Mouse (Mus musculus): Measurements from ENCODE around the gene Dcbld2. TPM values are rescaled to one million over a fixed set of nuclear protein-coding genes. Genes with fewer than 3 reads are reported as not detected.

The Dcbld2 gene
- total and polyA plus RNA-seq, 2 experiments from 2014 or later = 3.0 to 24.7 TPM

DNA sequence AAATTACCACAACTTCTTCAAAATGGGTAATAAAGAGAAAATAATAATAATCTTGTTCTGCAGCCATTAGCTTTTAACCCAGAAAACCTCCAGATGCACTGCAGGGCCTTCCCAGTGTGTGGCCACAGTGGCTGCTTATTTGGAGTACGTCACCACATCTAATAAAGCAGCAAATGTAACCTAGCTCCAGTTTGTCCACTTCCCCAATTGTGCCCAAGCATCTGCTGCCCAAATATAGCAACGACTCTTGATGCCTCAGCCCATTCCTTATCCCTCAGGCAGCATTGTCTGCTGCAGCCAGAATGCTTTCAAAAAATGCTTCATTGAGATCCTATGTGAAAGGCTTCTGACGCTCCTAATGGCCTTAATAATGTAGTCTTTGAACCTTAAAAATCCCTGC lies 66.6 kb downstream of the Dcbld2 start:
- H3K36me3 ChIP-seq (ENCODE audit: insufficient read depth) = no peaks in the 10 kb centered on the region
- H3K9me3 ChIP-seq (ENCODE audit: low read length) = peaks cover 6% of the 10 kb centered on the region; the same call in 1 of the 2 replicates
- H3K4me2 ChIP-seq (ENCODE audit: low read depth) = no peak overlapping the region
- no peak overlapping the region for H3K9ac ChIP-seq
- no peaks in the 10 kb centered on the region for H3K27me3 ChIP-seq (ENCODE audit: insufficient read depth, low read length)
- H3K27ac ChIP-seq (ENCODE audit: low read depth, low read length) = no peak overlapping the region
- WGBS = 44% methylated on average over 3 of the region's 3 CpGs
- no peak overlapping the region for H3K4me3 ChIP-seq (ENCODE audit: low read depth, low read length)
- no peak for DNase-seq
- ATAC-seq = no peak
- H3K4me1 ChIP-seq (ENCODE audit: insufficient read depth) = no peaks in the 10 kb centered on the region
- no peak for TF ChIP-seq CTCF (IDR thresholded peaks at IDR 0.05; ENCODE audit: low read depth)

DNA sequence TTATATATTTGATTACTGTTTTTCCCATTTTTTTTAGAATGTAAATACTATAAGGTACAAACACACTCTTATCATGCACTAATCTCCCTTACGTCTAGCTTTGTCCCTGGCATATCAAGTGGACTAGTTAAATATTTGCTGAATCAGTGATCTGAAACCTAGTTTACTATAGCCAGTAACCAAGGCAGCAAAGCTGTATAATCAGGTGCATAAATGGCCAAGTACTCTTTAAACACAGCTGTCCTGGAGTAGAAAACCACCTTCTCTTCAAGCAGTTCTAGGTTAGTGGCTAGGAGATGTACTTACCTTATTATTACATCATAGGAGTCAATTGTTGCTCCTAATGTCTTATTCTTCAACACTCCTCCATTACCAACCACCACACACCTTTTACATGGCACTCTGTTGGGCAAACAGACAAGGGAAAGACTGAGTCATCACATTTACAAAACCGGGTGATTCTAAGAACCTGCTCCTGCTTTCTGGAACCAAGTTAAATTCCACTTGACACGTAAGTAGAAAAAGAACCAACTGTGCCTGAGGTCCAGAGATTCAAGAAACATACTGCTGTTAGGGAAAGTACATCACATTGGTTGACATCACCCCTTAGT lies 67.4 kb downstream of the Dcbld2 start:
- DNase-seq = no peak
- 94% methylated on average over 3 of the region's 3 CpGs for WGBS
- H3K4me2 ChIP-seq (ENCODE audit: low read depth) = no peak overlapping the region
- H3K27me3 ChIP-seq (ENCODE audit: insufficient read depth, low read length) = no peaks in the 10 kb centered on the region
- peaks cover 6% of the 10 kb centered on the region; the same call in 1 of the 2 replicates for H3K9me3 ChIP-seq (ENCODE audit: low read length)
- no peak for TF ChIP-seq CTCF (IDR thresholded peaks at IDR 0.05; ENCODE audit: low read depth)
- no peak overlapping the region for H3K4me3 ChIP-seq (ENCODE audit: low read depth, low read length)
- H3K4me1 ChIP-seq (ENCODE audit: insufficient read depth) = no peaks in the 10 kb centered on the region
- H3K27ac ChIP-seq (ENCODE audit: low read depth, low read length) = no peak overlapping the region
- no peaks in the 10 kb centered on the region for H3K36me3 ChIP-seq (ENCODE audit: insufficient read depth)
- no peak overlapping the region for H3K9ac ChIP-seq
- no peak for ATAC-seq

DNA sequence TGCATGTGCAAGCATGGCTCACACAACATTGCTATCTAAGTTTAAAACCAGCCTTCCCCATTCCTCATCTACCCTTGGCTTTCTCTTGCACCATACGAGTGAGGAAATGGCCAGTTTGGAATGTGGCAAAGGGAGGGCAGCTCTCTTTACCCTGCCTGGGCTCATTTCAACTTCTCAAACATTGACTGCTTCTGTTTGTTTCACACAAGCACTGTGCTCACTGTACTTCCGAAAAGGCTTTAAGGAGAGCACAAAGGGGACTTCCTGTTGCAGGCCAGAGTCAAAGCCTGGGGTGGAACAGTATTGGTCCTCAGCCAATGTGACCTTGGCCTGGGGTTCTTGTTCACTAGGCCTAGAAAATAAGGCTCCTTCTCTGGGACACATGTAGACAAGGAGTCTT lies 68.1 kb downstream of the Dcbld2 start:
- no peak overlapping the region for H3K9ac ChIP-seq
- no peaks in the 10 kb centered on the region for H3K27me3 ChIP-seq (ENCODE audit: insufficient read depth, low read length)
- ATAC-seq (no peak), DNase-seq (no peak)
- H3K4me3 ChIP-seq (ENCODE audit: low read depth, low read length) = no peak overlapping the region
- H3K4me1 ChIP-seq (ENCODE audit: insufficient read depth) = no peaks in the 10 kb centered on the region
- H3K4me2 ChIP-seq (ENCODE audit: low read depth) = no peak overlapping the region
- H3K27ac ChIP-seq (ENCODE audit: low read depth, low read length) = no peak overlapping the region
- TF ChIP-seq CTCF (IDR thresholded peaks at IDR 0.05; ENCODE audit: low read depth) = no peak
- H3K9me3 ChIP-seq (ENCODE audit: low read length) = peaks cover 6% of the 10 kb centered on the region; the same call in 1 of the 2 replicates
- 48% methylated on average over 2 of the region's 2 CpGs for WGBS
- H3K36me3 ChIP-seq (ENCODE audit: insufficient read depth) = no peaks in the 10 kb centered on the region

DNA sequence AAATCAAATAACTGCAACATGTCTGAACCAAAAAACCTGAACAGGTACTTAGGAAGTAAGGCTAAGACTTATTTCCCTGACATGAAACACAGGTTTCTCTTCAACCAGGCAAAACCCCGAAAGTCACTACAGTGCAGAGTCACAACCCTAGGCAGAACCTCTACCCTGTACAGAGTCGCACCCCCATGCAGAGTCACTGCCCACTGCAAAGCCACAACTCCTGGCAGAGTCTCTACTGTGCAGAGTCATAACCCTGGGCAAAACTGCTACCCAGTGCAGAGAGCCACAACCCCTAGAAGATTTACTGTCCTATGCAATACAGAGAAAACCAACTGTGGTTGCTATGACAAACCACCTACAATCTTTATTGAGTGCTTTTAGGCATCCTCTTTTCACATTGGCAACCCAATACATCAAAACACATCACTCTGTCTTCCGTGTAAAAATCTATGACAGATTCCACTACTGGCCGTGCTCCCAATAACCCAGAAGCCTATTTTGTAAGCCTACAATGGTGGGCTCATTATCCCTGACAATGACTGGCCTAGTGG lies 71.7 kb downstream of the Dcbld2 start:
- Histone ChIP-seq H3K36me3 (ENCODE audit: insufficient read depth) (no peaks in the 10 kb centered on the region), H3K4me1 (ENCODE audit: insufficient read depth) (no peaks in the 10 kb centered on the region), H3K27ac (ENCODE audit: low read depth, low read length) (no peak overlapping the region), H3K9ac (no peak overlapping the region), H3K4me2 (ENCODE audit: low read depth) (no peak overlapping the region), H3K9me3 (ENCODE audit: low read length) (peaks cover 6% of the 10 kb centered on the region; the same call in 1 of the 2 replicates), H3K27me3 (ENCODE audit: insufficient read depth, low read length) (no peaks in the 10 kb centered on the region), H3K4me3 (ENCODE audit: low read depth, low read length) (no peak overlapping the region)
- 88% methylated on average over 4 of the region's 4 CpGs for WGBS
- no peak for TF ChIP-seq CTCF (IDR thresholded peaks at IDR 0.05; ENCODE audit: low read depth)
- no peak for DNase-seq
- ATAC-seq = no peak

DNA sequence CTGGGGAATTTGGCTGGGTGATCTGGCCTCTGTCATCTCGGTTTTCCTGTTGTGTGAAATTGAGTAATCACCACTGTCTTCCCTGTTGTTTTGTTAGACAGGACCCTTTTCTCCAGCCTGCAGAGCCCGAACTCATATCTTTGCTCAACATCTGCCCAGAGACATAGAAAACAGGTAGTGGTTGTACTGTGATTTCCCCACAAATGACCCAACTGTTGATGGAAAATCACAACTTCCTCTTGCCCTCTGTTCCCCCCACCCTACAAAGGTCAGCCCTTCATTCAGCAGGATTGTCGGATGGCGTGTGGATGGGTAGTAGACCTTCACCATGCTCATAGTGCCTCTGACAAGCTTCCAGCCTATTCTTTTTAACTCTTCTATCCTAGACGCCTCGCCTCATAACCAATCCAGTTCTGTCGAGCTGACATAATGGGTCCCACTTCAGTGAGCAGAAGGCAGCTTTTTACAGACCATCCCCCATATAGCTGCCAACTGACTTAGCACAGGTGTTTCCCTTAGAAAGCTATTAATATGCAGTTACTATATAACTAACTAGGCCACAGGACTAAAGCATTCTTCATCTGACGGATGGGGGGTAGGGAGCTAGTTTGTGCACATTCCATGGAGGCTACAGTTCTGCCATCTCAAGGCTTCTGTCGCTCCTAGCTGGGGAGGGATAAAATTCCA lies 73.1 kb downstream of the Dcbld2 start:
- Histone ChIP-seq H3K4me3 (ENCODE audit: low read depth, low read length) (no peak overlapping the region), H3K9ac (no peak overlapping the region), H3K4me2 (ENCODE audit: low read depth) (no peak overlapping the region), H3K4me1 (ENCODE audit: insufficient read depth) (no peaks in the 10 kb centered on the region), H3K9me3 (ENCODE audit: low read length) (peaks cover 6% of the 10 kb centered on the region; the same call in 1 of the 2 replicates), H3K36me3 (ENCODE audit: insufficient read depth) (no peaks in the 10 kb centered on the region), H3K27ac (ENCODE audit: low read depth, low read length) (no peak overlapping the region), H3K27me3 (ENCODE audit: insufficient read depth, low read length) (no peaks in the 10 kb centered on the region)
- WGBS = 89% methylated on average over 9 of the region's 9 CpGs
- no peak for TF ChIP-seq CTCF (IDR thresholded peaks at IDR 0.05; ENCODE audit: low read depth)
- no peak for DNase-seq
- ATAC-seq = peak; percentile 32

DNA sequence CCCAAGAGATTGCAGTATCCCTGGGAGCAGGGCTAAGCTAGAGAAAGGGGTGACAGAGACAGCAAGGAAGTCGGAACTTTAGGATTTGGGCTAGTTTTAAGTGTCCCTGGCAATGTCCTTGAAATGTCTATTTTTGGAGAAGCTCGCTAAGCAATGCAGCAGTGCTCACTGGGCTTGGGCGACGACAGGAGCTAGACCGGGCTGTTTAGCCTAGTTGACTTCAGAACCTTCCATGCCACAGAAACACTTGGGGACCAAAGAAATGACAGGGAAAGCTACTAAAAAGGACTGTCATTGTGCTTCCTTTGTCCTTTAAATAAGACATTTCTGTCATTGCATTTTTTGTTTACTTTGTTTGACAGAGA lies 73.6 kb downstream of the Dcbld2 start:
- no peaks in the 10 kb centered on the region for H3K36me3 ChIP-seq (ENCODE audit: insufficient read depth)
- H3K27ac ChIP-seq (ENCODE audit: low read depth, low read length) = no peak overlapping the region
- no peak overlapping the region for H3K4me3 ChIP-seq (ENCODE audit: low read depth, low read length)
- H3K4me2 ChIP-seq (ENCODE audit: low read depth) = no peak overlapping the region
- 91% methylated on average over 5 of the region's 5 CpGs for WGBS
- TF ChIP-seq CTCF (IDR thresholded peaks at IDR 0.05; ENCODE audit: low read depth) = no peak
- no peaks in the 10 kb centered on the region for H3K27me3 ChIP-seq (ENCODE audit: insufficient read depth, low read length)
- no peak overlapping the region for H3K9ac ChIP-seq
- H3K4me1 ChIP-seq (ENCODE audit: insufficient read depth) = no peaks in the 10 kb centered on the region
- DNase-seq = no peak
- peaks cover 6% of the 10 kb centered on the region; the same call in 1 of the 2 replicates for H3K9me3 ChIP-seq (ENCODE audit: low read length)
- ATAC-seq = peak; percentile 2; the same call in 1 of the 2 replicates

DNA sequence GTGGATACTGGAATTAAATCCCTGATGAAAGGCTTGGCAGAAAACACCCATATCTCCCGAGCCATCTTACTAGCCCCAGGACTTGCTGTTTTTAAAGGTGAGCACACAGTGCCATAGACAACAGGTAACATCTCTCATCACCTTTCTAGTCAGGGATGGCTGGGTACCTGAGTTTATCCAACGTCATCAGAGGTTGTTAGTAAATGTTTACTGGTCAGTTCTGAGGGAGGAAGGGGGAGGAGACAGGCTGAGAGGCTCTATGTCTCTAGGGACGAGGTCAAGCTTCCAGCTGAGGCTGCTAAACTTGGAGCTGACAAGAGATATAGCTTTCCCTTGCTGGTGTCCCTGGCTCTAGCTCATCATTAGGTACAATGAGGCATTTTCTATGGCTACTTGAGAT lies 74.1 kb downstream of the Dcbld2 start:
- no peaks in the 10 kb centered on the region for H3K4me1 ChIP-seq (ENCODE audit: insufficient read depth)
- no peak overlapping the region for H3K9ac ChIP-seq
- no peak overlapping the region for H3K27ac ChIP-seq (ENCODE audit: low read depth, low read length)
- H3K4me2 ChIP-seq (ENCODE audit: low read depth) = no peak overlapping the region
- 64% methylated on average over 3 of the region's 3 CpGs for WGBS
- no peak overlapping the region for H3K4me3 ChIP-seq (ENCODE audit: low read depth, low read length)
- no peak for TF ChIP-seq CTCF (IDR thresholded peaks at IDR 0.05; ENCODE audit: low read depth)
- H3K9me3 ChIP-seq (ENCODE audit: low read length) = peaks cover 6% of the 10 kb centered on the region; the same call in 1 of the 2 replicates
- ATAC-seq (no peak), DNase-seq (no peak)
- no peaks in the 10 kb centered on the region for H3K36me3 ChIP-seq (ENCODE audit: insufficient read depth)
- H3K27me3 ChIP-seq (ENCODE audit: insufficient read depth, low read length) = no peaks in the 10 kb centered on the region
